In the genomic region with DNA sequence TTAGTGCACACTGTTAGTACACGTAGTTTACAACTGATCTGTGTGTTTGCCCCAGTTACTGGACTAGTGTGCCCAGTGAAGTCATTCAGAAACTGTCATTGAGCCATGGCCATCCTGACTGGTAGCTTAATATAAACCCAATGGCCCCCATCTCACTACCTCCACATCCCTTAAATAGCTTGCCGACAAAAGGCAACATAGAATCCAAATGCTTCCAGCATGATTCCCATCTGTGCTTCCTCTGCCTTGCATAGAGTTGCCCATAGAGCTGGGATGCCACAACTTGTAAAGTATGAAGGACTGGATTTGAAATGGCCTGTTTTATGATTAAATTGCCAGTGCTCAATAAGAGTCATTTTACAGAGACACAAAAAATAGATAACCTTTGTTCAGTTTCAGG, we compare ENCODE assay signal across 8 mouse cellular contexts.
"Had no signal": no experiment of that assay in that cellular context is flagged by ENCODE, and none has a peak within 500 bp of the region (broad histone marks: within the 10 kb centered on the region; RNA-seq: fewer than 3 reads in every experiment).

No protein-coding gene starts in this region.

- H3K36me3 ChIP-seq: liver, embryonic 15.5 days; midbrain, embryonic 13.5 days had no signal

- H3K4me1 ChIP-seq: limb, embryonic 10.5 days; liver, embryonic 15.5 days; midbrain, embryonic 13.5 days had no signal

- DNase-seq: kidney, adult 8-10 months; kidney, postnatal 25 days; lung, adult 2 months; lung, postnatal 36 days; thymus, postnatal 14 days had no signal

- H3K27ac ChIP-seq: limb, embryonic 10.5 days; liver, embryonic 15.5 days; midbrain, embryonic 13.5 days had no signal

- H3K9me3 ChIP-seq: limb, embryonic 10.5 days; liver, embryonic 15.5 days; midbrain, embryonic 13.5 days had no signal

- H3K4me3 ChIP-seq: limb, embryonic 10.5 days; liver, embryonic 15.5 days; midbrain, embryonic 13.5 days had no signal

- H3K27me3 ChIP-seq: liver, embryonic 15.5 days; midbrain, embryonic 13.5 days had no signal
